Mouse (Mus musculus) lung, postnatal 4 days (tissue): ENCODE results near the gene Vamp2.
A peak's percentile ranks its signal among the peaks of the same experiment; 100 is the strongest.

Experiments
- DNase-seq, 2 experiments: peaks; one replicate each; pipeline ENCODE4 v3.0.0; 2021

Gene Vamp2

GRCm38 (mm10) chr11:69099915-69100345 is 11.6 kb downstream of the Vamp2 start:
- DNase-seq, result peak; percentile 95 to 96

- peak in 1 of 2 experiments; percentile 14 for DNase-seq
These were observed 12.5 kb downstream of the Vamp2 start for GRCm38 (mm10) chr11:69100639-69101360.

GRCm38 (mm10) chr11:69101604-69102402 is 13.5 kb downstream of the Vamp2 start:
- DNase-seq, result no peak

- DNase-seq, result no peak
These were observed 14.1 kb downstream of the Vamp2 start for GRCm38 (mm10) chr11:69102403-69102725.

GRCm38 (mm10) chr11:69103121-69103520 is 14.8 kb downstream of the Vamp2 start:
- DNase-seq, result no peak

- no peak for DNase-seq
These were observed 15.5 kb downstream of the Vamp2 start for GRCm38 (mm10) chr11:69103531-69104435.

- no peak for DNase-seq
These were observed 16.2 kb downstream of the Vamp2 start for GRCm38 (mm10) chr11:69104487-69104886.

- peak in 1 of 2 experiments; percentile 15 for DNase-seq
These were observed 16.9 kb downstream of the Vamp2 start for GRCm38 (mm10) chr11:69105227-69105626.

GRCm38 (mm10) chr11:69105796-69106195 is 17.5 kb downstream of the Vamp2 start:
- no peak for DNase-seq

- peak in 1 of 2 experiments; percentile 26 for DNase-seq
These were observed 18.0 kb downstream of the Vamp2 start for GRCm38 (mm10) chr11:69106299-69106698.

GRCm38 (mm10) chr11:69106842-69107241 is 18.6 kb downstream of the Vamp2 start:
- DNase-seq, result no peak

- DNase-seq, result no peak
These were observed 19.4 kb downstream of the Vamp2 start for GRCm38 (mm10) chr11:69107676-69108075.

GRCm38 (mm10) chr11:69108223-69108622 is 19.9 kb downstream of the Vamp2 start:
- DNase-seq, result no peak

- peak in 1 of 2 experiments; percentile 16 for DNase-seq
These were observed 21.0 kb downstream of the Vamp2 start for GRCm38 (mm10) chr11:69109032-69109900.

- peak; percentile 92 to 96 for DNase-seq
These were observed 22.2 kb downstream of the Vamp2 start for GRCm38 (mm10) chr11:69110319-69111046.

- no peak for DNase-seq
These were observed 22.9 kb downstream of the Vamp2 start for GRCm38 (mm10) chr11:69111051-69111810.

GRCm38 (mm10) chr11:69111865-69112264 is 23.6 kb downstream of the Vamp2 start:
- DNase-seq, result no peak

GRCm38 (mm10) chr11:69114018-69114417 is 25.7 kb downstream of the Vamp2 start:
- DNase-seq, result no peak

GRCm38 (mm10) chr11:69114621-69115020 is 26.3 kb downstream of the Vamp2 start:
- DNase-seq, result no peak

GRCm38 (mm10) chr11:69116843-69117242 is 28.6 kb downstream of the Vamp2 start:
- no peak for DNase-seq
